ENCODE assay signal across 18 mouse cellular contexts in genomic region chr4:150963711-150964110, GRCm38 (mm10). TPM values are rescaled to one million over a fixed set of nuclear protein-coding genes. Genes with fewer than 3 reads are reported as not detected.
A peak's percentile ranks its signal among the peaks of the same experiment; 100 is the strongest.
DNase-seq lines count a peak whose midpoint lies in the region.
"Had no signal": no experiment of that assay in that cellular context is flagged by ENCODE, and none has a peak within 500 bp of the region (broad histone marks: within the 10 kb centered on the region; RNA-seq: fewer than 3 reads in every experiment).

No protein-coding gene starts in this region.

- peak; percentile 15 for DNase-seq in gastrocnemius, adult 18-20 months (ENCODE audit: low spot score)
- DNase-seq in gastrocnemius, postnatal 25 days, result no peak
- peak; percentile 10 for DNase-seq in kidney, postnatal 10 days
- DNase-seq in kidney, adult 8-10 months, result no peak
- DNase-seq in NIH3T3 (ENCODE audit: low read depth), result peak; percentile 62
- peak; percentile 25 for DNase-seq in adipocyte (ENCODE audit: low spot score)
- no peak for DNase-seq in heart, postnatal 36 days
- DNase-seq: cerebellum, adult 18-20 months; cerebellum, adult 9-10 months; cerebellum, postnatal 14 days; heart, adult 2 months; kidney, adult 2 months had no signal

- intact Hi-C loops in heart, postnatal 36 days (cut with DNase I), result no loop called here

RNA-seq across cellular contexts. Expression of gene Uts2, which starts 33.2 kb away (rescaled TPM):
- not detected for total RNA-seq in gastrocnemius, adult 18-20 months (2021)
- not detected for total RNA-seq in gastrocnemius, postnatal 25 days (2021)
- total RNA-seq in heart, postnatal 36 days (2021), result not detected
- total RNA-seq: adrenal gland, postnatal 36 days; ES-E14; gastrocnemius, adult 8-10 months; granulocyte monocyte progenitor cell, adult 5-6 weeks; heart, adult 2 months; heart, postnatal 14 days; hematopoietic stem cell, adult 5-6 weeks had no signal

RNA-seq across cellular contexts. Expression of gene Tnfrsf9, which starts 49.3 kb away (rescaled TPM):
- total RNA-seq in gastrocnemius, adult 18-20 months (2021), result under 1 TPM; 0.21 to 0.46 TPM
- total RNA-seq in gastrocnemius, postnatal 25 days (2021), result under 1 TPM in 1 of 2 experiments, not detected in 1; 0.18 TPM
- total RNA-seq in heart, postnatal 36 days (2021), result under 1 TPM in 1 of 2 experiments, not detected in 1; 0.25 TPM
- total RNA-seq: granulocyte monocyte progenitor cell, adult 5-6 weeks; hematopoietic stem cell, adult 5-6 weeks had no signal

RNA-seq across cellular contexts. Expression of gene Park7, which starts 49.5 kb away (rescaled TPM):
- 100 to 1,000 TPM; 750 to 787 TPM for total RNA-seq in gastrocnemius, adult 18-20 months (2021)
- 100 to 1,000 TPM; 669 to 811 TPM for total RNA-seq in gastrocnemius, postnatal 25 days (2021)
- 100 to 1,000 TPM; 247 to 253 TPM for total RNA-seq in heart, postnatal 36 days (2021)

Comparison
In these comparisons a context has a peak if more than half of its experiments do, and no peak if none do; other contexts are left out.
1. DNase-seq: peak in gastrocnemius, adult 18-20 months (single experiment), kidney, postnatal 10 days (single experiment), NIH3T3 (single experiment) and adipocyte (single experiment); none in gastrocnemius, postnatal 25 days (single experiment), kidney, adult 8-10 months (0 of 2) and heart, postnatal 36 days (0 of 2).